Mouse (Mus musculus) mouse embryonic stem cell (cell line): ENCODE data around the gene Rmnd1.
"Not testable (repeated sequence)": the region's sequence is repeated elsewhere in the genome, so short reads cannot be mapped to it uniquely, and the experiment has no call there.

ENCODE experiments used
- in situ Hi-C, 2 experiments: fragments of 300-500 bp; cut with MboI; formaldehyde crosslinking; loops; 1 replicate in 1 of 2; 3 replicates in 1 of 2; pipeline ENCODE4 v1.14.3; 2019 to 2020; ENCODE audit warnings: low sequenced_read_pairs in 2 of 2, low pct_unique_long_range_greater_than_20kb in 1 of 2, mixed read lengths in 1 of 2; ENCODE audit not compliant: unreplicated experiment in 1 of 2

Gene Rmnd1

GRCm38 (mm10) chr10:4432123-4432931 lies at the start of gene Rmnd1, which contains the start of gene Armt1:
Gene Rmnd1 (minus strand): TSS chr10:4432388.
Gene Armt1 (plus strand): TSS chr10:4432467.
- in situ Hi-C loops, result no loop called here

GRCm38 (mm10) chr10:4481695-4482094 lies 49.5 kb upstream of the Rmnd1 start:
- in situ Hi-C loops, result no loop called here

- in situ Hi-C loops, result no loop called here
Observed at GRCm38 (mm10) chr10:4480929-4481328, 48.7 kb upstream of the Rmnd1 start.

GRCm38 (mm10) chr10:4476604-4477003 lies 44.4 kb upstream of the Rmnd1 start:
- in situ Hi-C loops, result no loop called here

GRCm38 (mm10) chr10:4475431-4475830 lies 43.2 kb upstream of the Rmnd1 start:
- in situ Hi-C loops, result no loop called here

GRCm38 (mm10) chr10:4473591-4473993 lies 41.4 kb upstream of the Rmnd1 start:
- in situ Hi-C loops, result no loop called here

- in situ Hi-C loops, result no loop called here
Observed at GRCm38 (mm10) chr10:4469406-4469805, 37.2 kb upstream of the Rmnd1 start.

GRCm38 (mm10) chr10:4465799-4466198 lies 33.6 kb upstream of the Rmnd1 start:
- in situ Hi-C loops, result no loop called here

GRCm38 (mm10) chr10:4460201-4460600 lies 28.0 kb upstream of the Rmnd1 start:
- in situ Hi-C loops, result no loop called here

GRCm38 (mm10) chr10:4456409-4456808 lies 24.2 kb upstream of the Rmnd1 start:
- in situ Hi-C loops, result no loop called here

GRCm38 (mm10) chr10:4435416-4435815 lies 3.2 kb upstream of the Rmnd1 start:
- in situ Hi-C loops, result no loop called here

GRCm38 (mm10) chr10:4433871-4434270 lies 1.7 kb upstream of the Rmnd1 start:
- in situ Hi-C loops, result not testable (repeated sequence)

GRCm38 (mm10) chr10:4432996-4433755 lies 988 bp upstream of the Rmnd1 start:
- in situ Hi-C loops, result no loop called here

GRCm38 (mm10) chr10:4431746-4432122 lies 454 bp downstream of the Rmnd1 start:
- in situ Hi-C loops, result no loop called here

- in situ Hi-C loops, result no loop called here
Observed at GRCm38 (mm10) chr10:4430826-4431225, 1.4 kb downstream of the Rmnd1 start.

GRCm38 (mm10) chr10:4430399-4430798 lies 1.8 kb downstream of the Rmnd1 start:
- in situ Hi-C loops, result no loop called here

- in situ Hi-C loops, result no loop called here
Observed at GRCm38 (mm10) chr10:4425245-4425644, 6.9 kb downstream of the Rmnd1 start.

- in situ Hi-C loops, result loop anchor here (10.0 to 25.0 kb wide), 2 partner anchors 138 to 755 kb away; no protein-coding TSS in a partner anchor
Observed at GRCm38 (mm10) chr10:4407191-4407590, 25.0 kb downstream of the Rmnd1 start.

- in situ Hi-C loops, result loop anchor here (10.0 to 25.0 kb wide), 2 partner anchors 139 to 757 kb away; no protein-coding TSS in a partner anchor
Observed at GRCm38 (mm10) chr10:4405511-4405910, 26.7 kb downstream of the Rmnd1 start.
